Mouse (Mus musculus): ENCODE results near the gene Mak.

DNA sequence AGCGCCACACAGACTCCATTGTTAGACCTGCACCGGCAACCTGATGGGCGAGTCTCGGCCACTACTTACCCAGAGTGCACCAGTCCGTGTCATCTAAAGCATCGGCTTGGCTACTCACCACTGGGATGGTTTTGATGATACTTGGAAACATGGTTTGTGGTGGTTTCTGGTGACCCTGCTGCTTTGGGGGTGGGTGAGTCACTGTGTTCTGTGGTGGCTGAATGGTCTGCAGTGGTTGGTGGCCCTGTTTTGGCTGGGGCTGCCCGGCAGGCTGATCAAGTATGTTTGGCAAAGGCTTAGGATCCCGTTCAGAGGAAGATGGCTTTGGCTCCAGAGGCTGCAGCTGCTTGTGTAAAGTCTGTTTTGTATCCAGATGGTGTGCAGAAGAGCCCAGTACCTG lies 33.6 kb downstream of the Mak start:
- TF ChIP-seq CTCF (IDR thresholded peaks at IDR 0.05) = no peak
- no peak for TF ChIP-seq EP300 (IDR thresholded peaks at IDR 0.05)
